Mouse (Mus musculus): ENCODE results near the gene Them4. TPM values are rescaled to one million over a fixed set of nuclear protein-coding genes. Genes with fewer than 3 reads are reported as not detected.
A peak's percentile ranks its signal among the peaks of the same experiment; 100 is the strongest.

The Them4 gene
- polyA plus RNA-seq, 1 experiment from 2014 or later, result 20.2 TPM

DNA sequence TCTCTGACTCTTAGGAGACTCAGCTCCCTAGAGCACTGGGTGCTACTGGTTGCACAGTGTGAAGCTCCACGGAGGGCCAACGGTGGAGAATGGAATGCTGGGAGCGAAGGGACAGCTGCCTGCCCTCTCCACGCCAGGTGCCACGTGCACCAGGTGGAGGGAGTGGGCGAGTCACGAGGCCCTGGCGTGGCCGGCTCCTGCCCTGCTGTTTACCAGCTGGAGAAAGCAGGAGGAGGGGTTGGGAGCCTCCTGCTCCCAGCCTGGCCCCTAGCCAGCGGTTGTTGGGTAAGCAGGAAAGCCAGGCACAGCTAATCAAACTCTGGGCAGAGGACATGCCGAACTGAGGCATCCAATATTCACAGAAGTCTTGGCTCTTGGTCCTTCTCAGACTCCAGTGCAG, 61.7 kb downstream of the Them4 start:
- Histone ChIP-seq H3K27me3 (ENCODE audit: insufficient read depth, low read length) (no peaks in the 10 kb centered on the region), H3K4me2 (ENCODE audit: low read length) (peak overlapping the region; percentile 16; the same call in 1 of the 2 replicates), H3K9ac (ENCODE audit: low read depth, low read length) (no peak overlapping the region), H3K4me3 (replicated peaks; ENCODE audit: low read depth, low read length) (no peak overlapping the region), H3K4me1 (replicated peaks; ENCODE audit: insufficient read depth, low read length) (no peaks in the 10 kb centered on the region; the same call in 1 of the 2 replicates), H3K27ac (peak overlapping the region; percentile 79; the same call in 1 of the 2 replicates), H3K9me3 (replicated peaks; ENCODE audit: low read length) (no peaks in the 10 kb centered on the region), H3K36me3 (ENCODE audit: insufficient read depth, low read length) (no peaks in the 10 kb centered on the region)
- TF ChIP-seq CTCF (IDR thresholded peaks at IDR 0.05; ENCODE audit: low read depth), result no peak
- DNase-seq (ENCODE audit: low spot score), result peak; percentile 82
- peak; percentile 82 for ATAC-seq (replicated peaks; ENCODE audit: low FRiP score, low read depth)
- 2% methylated on average over 11 of the region's 11 CpGs for WGBS

DNA sequence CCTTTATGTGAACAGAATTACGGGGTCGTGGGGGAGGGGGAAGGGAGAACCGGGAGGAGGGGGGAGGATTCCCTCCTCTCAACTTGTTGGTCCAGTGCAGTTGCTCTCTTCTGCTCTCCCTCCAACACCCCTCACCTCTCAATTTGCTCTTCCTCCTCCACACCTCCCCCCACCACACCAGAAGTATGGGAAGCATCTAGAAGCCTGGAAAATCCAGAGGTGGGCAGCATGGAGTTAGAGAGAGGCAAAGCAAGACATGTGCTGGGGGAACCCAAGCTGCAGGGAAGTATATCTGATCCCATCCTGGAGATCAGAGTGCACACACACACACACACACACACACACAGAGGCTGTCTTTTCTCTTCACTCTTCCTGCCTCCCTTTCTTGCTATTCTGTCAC, 62.1 kb downstream of the Them4 start:
- Histone ChIP-seq H3K27me3 (ENCODE audit: insufficient read depth, low read length) (no peaks in the 10 kb centered on the region), H3K36me3 (ENCODE audit: insufficient read depth, low read length) (no peaks in the 10 kb centered on the region), H3K4me3 (replicated peaks; ENCODE audit: low read depth, low read length) (no peak overlapping the region), H3K27ac (peak overlapping the region; percentile 79; the same call in 1 of the 2 replicates), H3K9me3 (replicated peaks; ENCODE audit: low read length) (no peaks in the 10 kb centered on the region), H3K4me2 (ENCODE audit: low read length) (peak overlapping the region; percentile 16; the same call in 1 of the 2 replicates), H3K9ac (ENCODE audit: low read depth, low read length) (no peak overlapping the region), H3K4me1 (replicated peaks; ENCODE audit: insufficient read depth, low read length) (no peaks in the 10 kb centered on the region; the same call in 1 of the 2 replicates)
- no peak for TF ChIP-seq CTCF (IDR thresholded peaks at IDR 0.05; ENCODE audit: low read depth)
- DNase-seq (ENCODE audit: low spot score), result no peak
- 6% methylated on average over 3 of the region's 3 CpGs for WGBS
- no peak; the same call in 1 of the 2 replicates for ATAC-seq (replicated peaks; ENCODE audit: low FRiP score, low read depth)

DNA sequence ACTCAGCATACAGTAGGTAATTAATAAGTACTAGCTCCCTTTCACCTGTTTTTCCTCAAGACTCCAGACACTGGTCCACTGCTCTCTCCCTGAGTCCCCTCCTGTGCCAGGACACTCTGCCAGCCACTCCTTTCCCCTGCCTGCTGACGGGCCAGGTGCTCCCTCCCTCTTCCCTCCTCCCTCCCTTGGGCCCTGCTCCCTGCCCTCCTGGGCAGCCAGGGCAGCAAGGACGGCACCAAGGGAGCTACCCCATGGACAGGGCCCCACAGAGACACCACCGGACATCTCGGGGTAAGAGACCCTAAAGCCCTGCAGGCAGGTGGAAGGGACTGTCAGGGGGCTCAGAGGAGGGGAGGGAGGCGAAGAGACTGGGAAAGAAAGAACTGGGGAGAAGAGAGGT, 62.8 kb downstream of the Them4 start, which contains the start of gene Rorc:
TSS of gene Rorc (plus strand) at position 154 of the 400 bp plus-strand sequence.
- Histone ChIP-seq H3K27me3 (ENCODE audit: insufficient read depth, low read length) (no peaks in the 10 kb centered on the region), H3K4me3 (replicated peaks; ENCODE audit: low read depth, low read length) (peak within 1 kb of the TSS; percentile 41), H3K9me3 (replicated peaks; ENCODE audit: low read length) (no peaks in the 10 kb centered on the region), H3K27ac (peak within 1 kb of the TSS; percentile 79), H3K36me3 (ENCODE audit: insufficient read depth, low read length) (no peaks in the 10 kb centered on the region), H3K4me2 (ENCODE audit: low read length) (peak within 1 kb of the TSS; percentile 60), H3K9ac (ENCODE audit: low read depth, low read length) (peak within 1 kb of the TSS; percentile 63), H3K4me1 (replicated peaks; ENCODE audit: insufficient read depth, low read length) (no peaks in the 10 kb centered on the region; the same call in 1 of the 2 replicates)
- ATAC-seq (replicated peaks; ENCODE audit: low FRiP score, low read depth) (peak; percentile 80), DNase-seq (ENCODE audit: low spot score) (peak; percentile 59)
- TF ChIP-seq CTCF (IDR thresholded peaks at IDR 0.05; ENCODE audit: low read depth), result no peak
- WGBS, result 10% methylated on average over 5 of the region's 5 CpGs

DNA sequence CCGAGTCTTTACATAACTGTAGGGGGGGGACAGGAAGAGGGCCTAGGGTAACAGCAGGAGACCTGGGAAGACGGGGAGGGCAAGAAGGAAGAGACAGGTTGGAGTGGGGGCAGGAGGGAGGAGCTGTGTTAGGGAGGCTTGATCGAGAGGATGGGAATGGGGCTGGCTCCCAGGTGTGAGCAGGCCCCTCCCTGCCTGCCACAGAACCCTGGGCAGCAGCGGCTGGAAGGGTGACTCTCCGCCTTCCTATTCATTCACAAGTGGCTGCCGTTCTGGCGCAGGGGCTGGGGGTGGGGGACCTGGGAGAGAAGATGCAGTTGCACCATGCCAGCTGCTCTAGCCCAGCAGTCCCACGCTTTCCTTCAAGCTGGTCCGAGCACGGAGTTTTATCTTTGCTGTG, 63.2 kb downstream of the Them4 start:
- no peaks in the 10 kb centered on the region for H3K9me3 ChIP-seq (replicated peaks; ENCODE audit: low read length)
- H3K36me3 ChIP-seq (ENCODE audit: insufficient read depth, low read length), result no peaks in the 10 kb centered on the region
- ATAC-seq (replicated peaks; ENCODE audit: low FRiP score, low read depth), result peak; percentile 47
- peak overlapping the region; percentile 79 for H3K27ac ChIP-seq
- TF ChIP-seq CTCF (IDR thresholded peaks at IDR 0.05; ENCODE audit: low read depth), result no peak
- 3% methylated on average over 10 of the region's 10 CpGs for WGBS
- H3K4me3 ChIP-seq (replicated peaks; ENCODE audit: low read depth, low read length), result peak overlapping the region; percentile 41
- H3K4me1 ChIP-seq (replicated peaks; ENCODE audit: insufficient read depth, low read length), result no peaks in the 10 kb centered on the region; the same call in 1 of the 2 replicates
- H3K27me3 ChIP-seq (ENCODE audit: insufficient read depth, low read length), result no peaks in the 10 kb centered on the region
- H3K9ac ChIP-seq (ENCODE audit: low read depth, low read length), result peak overlapping the region; percentile 63
- DNase-seq (ENCODE audit: low spot score), result no peak
- H3K4me2 ChIP-seq (ENCODE audit: low read length), result peak overlapping the region; percentile 60

DNA sequence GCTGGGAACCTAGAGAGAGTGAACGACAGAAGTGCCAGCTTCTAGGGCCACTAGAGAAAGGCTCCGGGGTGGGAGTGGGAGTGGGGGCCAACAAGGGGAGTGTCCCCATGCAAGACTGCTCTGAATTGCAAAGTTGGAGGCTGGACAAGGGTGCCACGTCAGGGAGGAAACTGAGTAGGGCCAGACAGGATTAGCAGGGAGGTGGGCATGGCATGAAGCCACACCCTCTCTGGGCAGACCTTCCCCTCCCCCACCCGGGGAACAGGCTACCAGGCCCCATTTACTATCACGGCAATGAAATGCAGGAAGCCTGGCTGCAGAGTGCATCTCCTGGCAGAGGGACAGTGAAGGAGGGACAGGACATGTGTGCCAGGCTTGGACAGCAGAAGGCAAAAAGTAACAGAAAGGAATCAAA, 63.7 kb downstream of the Them4 start:
- 2% methylated on average over 5 of the region's 5 CpGs for WGBS
- Histone ChIP-seq H3K36me3 (ENCODE audit: insufficient read depth, low read length) (no peaks in the 10 kb centered on the region), H3K27ac (peak overlapping the region; percentile 79), H3K4me1 (replicated peaks; ENCODE audit: insufficient read depth, low read length) (no peaks in the 10 kb centered on the region; the same call in 1 of the 2 replicates), H3K9ac (ENCODE audit: low read depth, low read length) (peak overlapping the region; percentile 63), H3K9me3 (replicated peaks; ENCODE audit: low read length) (no peaks in the 10 kb centered on the region), H3K4me3 (replicated peaks; ENCODE audit: low read depth, low read length) (peak overlapping the region; percentile 41), H3K4me2 (ENCODE audit: low read length) (peak overlapping the region; percentile 60), H3K27me3 (ENCODE audit: insufficient read depth, low read length) (no peaks in the 10 kb centered on the region)
- no peak for TF ChIP-seq CTCF (IDR thresholded peaks at IDR 0.05; ENCODE audit: low read depth)
- DNase-seq (ENCODE audit: low spot score) (peak; percentile 48), ATAC-seq (replicated peaks; ENCODE audit: low FRiP score, low read depth) (peak; percentile 43)

DNA sequence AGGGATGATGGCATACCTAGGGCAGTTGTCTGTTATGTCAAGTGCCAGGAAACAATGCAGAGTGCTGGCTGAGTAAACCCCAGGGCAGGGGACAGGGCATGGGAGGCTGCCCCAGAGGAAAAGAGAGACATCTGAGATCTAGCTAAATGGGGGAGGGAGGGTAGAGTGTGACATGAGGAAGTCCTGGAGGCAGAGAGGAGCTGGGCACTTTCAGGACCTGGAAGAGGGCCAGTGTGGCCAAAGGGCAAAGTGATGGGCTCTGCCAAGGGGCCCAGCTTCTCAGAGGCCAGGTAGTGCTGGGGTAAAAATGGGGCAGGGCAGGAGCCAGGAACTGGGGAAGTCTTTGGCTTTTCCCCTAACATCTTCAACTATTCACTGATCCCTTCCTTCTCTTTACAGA, 64.7 kb downstream of the Them4 start:
- Histone ChIP-seq H3K4me1 (replicated peaks; ENCODE audit: insufficient read depth, low read length) (no peaks in the 10 kb centered on the region; the same call in 1 of the 2 replicates), H3K4me3 (replicated peaks; ENCODE audit: low read depth, low read length) (no peak overlapping the region), H3K9me3 (replicated peaks; ENCODE audit: low read length) (no peaks in the 10 kb centered on the region), H3K36me3 (ENCODE audit: insufficient read depth, low read length) (no peaks in the 10 kb centered on the region), H3K27ac (no peak overlapping the region), H3K4me2 (ENCODE audit: low read length) (no peak overlapping the region), H3K9ac (ENCODE audit: low read depth, low read length) (no peak overlapping the region), H3K27me3 (ENCODE audit: insufficient read depth, low read length) (no peaks in the 10 kb centered on the region)
- DNase-seq (ENCODE audit: low spot score) (no peak), ATAC-seq (replicated peaks; ENCODE audit: low FRiP score, low read depth) (no peak)
- no peak for TF ChIP-seq CTCF (IDR thresholded peaks at IDR 0.05; ENCODE audit: low read depth)

DNA sequence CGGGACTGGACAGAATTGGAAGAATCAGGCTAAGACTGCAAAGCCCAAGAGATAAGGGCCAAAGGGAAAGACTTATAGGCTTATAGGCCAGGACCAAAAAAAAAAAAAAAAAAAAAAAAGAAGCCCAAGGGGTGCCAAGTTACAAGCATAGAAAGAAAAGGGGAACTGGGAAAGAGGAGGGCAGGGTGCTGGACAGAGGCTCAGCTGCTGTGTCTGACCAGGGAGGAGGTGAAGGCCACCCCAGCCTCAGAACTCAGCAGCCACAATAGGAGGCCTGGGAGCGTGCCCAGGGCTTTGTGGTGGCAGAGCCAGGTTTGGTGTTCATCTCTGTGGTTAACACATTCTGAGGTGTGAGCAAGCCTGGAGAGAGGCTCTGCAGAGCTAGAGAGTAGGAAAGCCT, 65.3 kb downstream of the Them4 start:
- Histone ChIP-seq H3K4me2 (ENCODE audit: low read length) (no peak overlapping the region), H3K9me3 (replicated peaks; ENCODE audit: low read length) (no peaks in the 10 kb centered on the region), H3K9ac (ENCODE audit: low read depth, low read length) (no peak overlapping the region), H3K27ac (no peak overlapping the region), H3K4me1 (replicated peaks; ENCODE audit: insufficient read depth, low read length) (no peaks in the 10 kb centered on the region; the same call in 1 of the 2 replicates), H3K4me3 (replicated peaks; ENCODE audit: low read depth, low read length) (no peak overlapping the region), H3K27me3 (ENCODE audit: insufficient read depth, low read length) (no peaks in the 10 kb centered on the region), H3K36me3 (ENCODE audit: insufficient read depth, low read length) (no peaks in the 10 kb centered on the region)
- TF ChIP-seq CTCF (IDR thresholded peaks at IDR 0.05; ENCODE audit: low read depth), result no peak
- WGBS, result 82% methylated on average over 2 of the region's 2 CpGs
- no peak for ATAC-seq (replicated peaks; ENCODE audit: low FRiP score, low read depth)
- no peak for DNase-seq (ENCODE audit: low spot score)
